27 mouse cellular contexts compared by ENCODE assay signal in the genomic region with DNA sequence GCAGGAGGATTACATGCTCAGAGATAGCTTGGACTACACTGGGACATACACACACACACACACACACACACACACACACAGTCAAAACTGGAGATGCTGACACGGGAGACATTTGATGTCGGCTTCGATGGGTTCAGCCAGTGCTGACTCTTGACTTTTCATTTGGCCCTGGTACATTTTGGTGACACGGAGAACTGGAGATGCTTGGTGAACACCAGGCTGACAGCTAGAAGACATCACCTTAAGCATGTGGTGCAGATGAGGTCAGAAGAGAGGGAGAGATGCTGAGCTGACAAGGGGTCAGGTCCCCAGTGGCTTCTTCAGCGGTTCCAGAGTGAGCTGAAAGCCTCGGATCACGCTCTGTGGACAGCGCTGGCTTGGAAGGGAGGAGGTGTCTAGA. TPM values are rescaled to one million over a fixed set of nuclear protein-coding genes. Genes with fewer than 3 reads are reported as not detected.
"Had no signal": no experiment of that assay in that cellular context is flagged by ENCODE, and none has a peak within 500 bp of the region (broad histone marks: within the 10 kb centered on the region; RNA-seq: fewer than 3 reads in every experiment).

No protein-coding gene starts in this region.

- H3K27ac ChIP-seq: heart, embryonic 13.5 days; heart, embryonic 15.5 days; hindbrain, embryonic 13.5 days; hindbrain, embryonic 15.5 days; hindbrain, postnatal 0 days; kidney, embryonic 15.5 days; kidney, postnatal 0 days; limb, embryonic 13.5 days; limb, embryonic 15.5 days; liver, embryonic 12.5 days; liver, embryonic 14.5 days had no signal

- DNase-seq: heart, adult 18-20 months; heart, postnatal 14 days; heart, postnatal 36 days; kidney, adult 11 months; kidney, adult 2 months; kidney, adult 9 months; kidney, postnatal 14 days; kidney, postnatal 36 days; layer of hippocampus, adult 9-11 months; layer of hippocampus, postnatal 36 days; left cerebral cortex, postnatal 4 days had no signal

- H3K4me3 ChIP-seq: heart, embryonic 13.5 days; heart, embryonic 15.5 days; hindbrain, embryonic 13.5 days; hindbrain, embryonic 15.5 days; kidney, embryonic 15.5 days; limb, embryonic 13.5 days; limb, embryonic 15.5 days; liver, embryonic 12.5 days had no signal

RNA-seq across cellular contexts. Expression of a gene that starts 10.5 kb away (rescaled TPM):
- total RNA-seq: gastrocnemius, adult 8-10 months; heart, adult 18-20 months; heart, adult 8-10 months; heart, postnatal 14 days; heart, postnatal 36 days; hematopoietic stem cell, adult 5-6 weeks; left cerebral cortex, postnatal 10 days; liver, adult 2 months had no signal

RNA-seq across cellular contexts. Expression of a gene that starts 12.4 kb away (rescaled TPM):
- total RNA-seq: hematopoietic stem cell, adult 5-6 weeks; left cerebral cortex, postnatal 4 days had no signal

RNA-seq across cellular contexts. Expression of a gene that starts 43.1 kb away (rescaled TPM):
- total RNA-seq: hematopoietic stem cell, adult 5-6 weeks had no signal

RNA-seq across cellular contexts. Expression of a gene that starts 48.0 kb away (rescaled TPM):
- total RNA-seq: gastrocnemius, adult 8-10 months; heart, adult 8-10 months; heart, postnatal 36 days; hematopoietic stem cell, adult 5-6 weeks; hindbrain, postnatal 0 days; left cerebral cortex, postnatal 10 days; liver, adult 2 months had no signal
